Mouse (Mus musculus) cerebral cortex, adult 2 months (tissue): ENCODE results near the gene Pxt1.

Experiments used
- WGBS: fragments of 180-500 bp; shearing (Covaris S2); methylation state at CpG from one replicate; pipeline ENCODE4 v1.1.7; 2018; 5-methylcytosine and 5-hydroxymethylcytosine counted together

Gene Pxt1

DNA sequence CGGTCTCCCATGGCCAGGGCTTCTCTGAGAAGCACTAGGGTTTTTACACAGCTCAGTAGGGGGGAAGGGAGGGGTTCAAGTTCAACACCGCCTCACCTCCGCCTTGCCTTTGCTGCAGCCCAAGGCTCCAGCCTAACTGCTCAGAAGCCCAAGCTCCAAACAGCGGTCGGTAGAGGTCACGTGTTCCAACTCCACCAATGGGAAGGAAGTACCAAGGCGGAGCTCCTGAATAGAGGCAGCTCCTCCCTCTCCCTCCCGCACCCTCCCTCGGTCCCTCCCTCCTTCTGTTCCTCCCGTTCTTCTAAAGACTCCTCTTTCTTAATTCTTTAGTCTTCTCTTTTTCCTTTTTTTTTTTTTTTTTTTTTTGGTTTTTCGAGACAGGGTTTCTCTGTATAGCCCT is 1.5 kb downstream of the Pxt1 start:
- 78% methylated on average over 10 of the region's 11 CpGs for WGBS

GRCm38 (mm10) chr17:28940776-28941555 is 2.7 kb downstream of the Pxt1 start:
- 92% methylated on average over 25 of the region's 25 CpGs for WGBS

DNA sequence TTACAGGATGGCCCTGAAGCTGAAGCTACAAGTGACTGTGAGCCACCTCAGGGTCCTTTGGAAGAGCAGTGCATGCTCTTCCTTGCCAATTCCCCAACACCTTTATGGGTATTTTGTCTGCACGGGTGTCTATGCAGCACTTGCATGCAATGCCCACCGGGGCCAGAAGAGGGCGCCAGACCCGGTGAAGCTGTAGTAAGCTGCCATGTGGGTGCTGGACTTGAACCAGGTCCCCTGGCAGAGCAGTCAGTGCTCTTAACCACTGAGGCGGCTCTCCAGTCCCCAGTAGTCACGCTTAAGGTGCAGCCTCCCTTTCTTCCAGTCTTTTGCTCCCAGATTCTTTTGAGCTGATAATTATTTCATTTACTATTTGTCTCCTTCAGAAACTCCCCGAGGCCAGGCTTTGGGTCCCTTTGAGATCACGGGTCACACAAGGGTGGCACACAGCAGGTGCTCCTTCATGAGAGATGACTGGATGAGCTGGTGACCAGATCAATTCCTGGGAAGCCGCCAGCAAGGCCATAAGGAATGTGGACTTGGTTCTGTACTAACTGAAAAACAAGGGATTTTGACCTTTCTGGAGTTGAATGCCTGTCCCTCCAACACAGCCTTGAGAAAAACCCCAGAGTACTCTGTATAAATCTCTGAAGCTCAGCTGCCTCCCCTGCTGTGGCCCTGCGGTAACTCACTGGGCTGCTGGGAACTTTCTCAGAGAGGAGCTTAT is 6.9 kb downstream of the Pxt1 start:
- 79% methylated on average over 10 of the region's 10 CpGs for WGBS

DNA sequence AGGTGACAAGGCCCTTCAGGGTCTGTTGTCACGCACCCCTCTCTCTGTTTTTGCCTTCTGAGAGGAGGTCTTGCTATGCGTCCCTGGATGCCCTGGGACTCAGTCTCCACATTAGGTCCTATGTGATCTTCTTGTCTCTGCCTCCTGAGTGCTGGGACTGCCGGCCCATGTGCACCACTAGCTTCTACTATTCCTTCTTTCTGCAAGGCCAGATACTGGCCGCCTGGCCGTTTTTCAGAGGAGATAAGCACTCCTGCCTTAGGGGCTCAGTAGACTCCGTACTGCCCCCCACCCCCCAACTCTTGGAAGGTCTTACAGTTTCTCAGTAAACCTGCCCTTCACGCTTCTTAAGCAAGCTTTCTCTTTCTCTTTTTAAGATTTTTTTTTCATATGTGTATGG is 7.5 kb downstream of the Pxt1 start:
- WGBS, result 93% methylated on average over 7 of the region's 7 CpGs

- WGBS, result 75% methylated on average over 19 of the region's 19 CpGs
These were observed 9.3 kb downstream of the Pxt1 start for GRCm38 (mm10) chr17:28934120-28934916.

- 90% methylated on average over 4 of the region's 4 CpGs for WGBS
These were observed 11.4 kb downstream of the Pxt1 start for GRCm38 (mm10) chr17:28932274-28932673.

- WGBS, result 87% methylated on average over 18 of the region's 18 CpGs
These were observed 12.0 kb downstream of the Pxt1 start for GRCm38 (mm10) chr17:28931436-28932211.

DNA sequence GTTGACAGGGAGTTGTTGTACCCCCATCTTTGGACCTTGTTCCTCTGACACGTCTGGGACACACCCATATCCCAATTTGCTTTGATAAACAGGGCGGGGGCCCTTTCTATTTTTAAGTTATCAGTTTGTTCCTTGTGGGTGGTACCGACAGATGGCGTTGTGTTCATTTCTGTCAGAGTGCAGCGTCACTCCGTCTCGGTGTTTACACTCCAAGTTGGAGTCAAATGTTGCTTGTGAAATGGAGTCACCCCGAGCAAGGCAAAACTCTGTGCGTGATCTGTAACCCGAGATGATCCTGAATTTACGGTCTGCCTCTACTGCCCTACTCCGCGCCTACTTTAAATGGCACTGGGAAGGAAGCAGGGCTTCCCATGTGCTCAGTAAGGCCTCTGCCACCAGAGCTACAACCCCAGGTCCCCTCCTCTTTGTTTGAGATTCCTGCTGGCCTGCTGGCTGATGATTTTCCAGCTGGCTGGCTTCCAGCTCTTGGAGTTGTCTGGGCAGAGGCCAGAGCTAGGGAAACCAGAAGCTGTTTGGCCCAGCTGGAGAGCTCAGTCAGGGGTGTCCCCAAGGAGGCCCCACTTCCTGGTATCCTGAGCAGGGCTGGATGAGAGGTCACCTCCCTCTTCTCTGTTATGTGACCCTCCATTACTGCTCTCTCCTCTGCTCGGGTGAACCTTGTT is 13.1 kb downstream of the Pxt1 start:
- 25% methylated on average over 14 of the region's 14 CpGs for WGBS

DNA sequence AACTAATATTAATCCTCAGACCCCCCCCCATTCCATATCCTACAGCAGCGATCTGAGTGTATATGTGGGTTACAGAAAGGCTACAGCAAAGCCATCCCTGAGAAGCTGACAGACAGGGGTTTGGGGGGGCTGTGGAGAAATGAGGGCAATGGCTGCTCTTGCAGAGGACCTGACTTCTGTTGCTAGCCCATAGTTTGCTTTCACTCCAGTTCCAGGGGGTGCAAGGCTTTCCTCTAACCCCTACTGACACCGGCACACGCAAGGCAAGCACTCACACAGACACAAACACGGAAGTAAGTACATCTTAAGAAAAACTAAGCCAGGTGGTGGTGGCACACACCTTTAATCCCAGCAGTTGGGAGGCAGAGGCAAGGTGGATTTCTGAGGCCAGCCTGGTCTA is 14.3 kb downstream of the Pxt1 start:
- WGBS, result 98% methylated on average over 4 of the region's 4 CpGs

DNA sequence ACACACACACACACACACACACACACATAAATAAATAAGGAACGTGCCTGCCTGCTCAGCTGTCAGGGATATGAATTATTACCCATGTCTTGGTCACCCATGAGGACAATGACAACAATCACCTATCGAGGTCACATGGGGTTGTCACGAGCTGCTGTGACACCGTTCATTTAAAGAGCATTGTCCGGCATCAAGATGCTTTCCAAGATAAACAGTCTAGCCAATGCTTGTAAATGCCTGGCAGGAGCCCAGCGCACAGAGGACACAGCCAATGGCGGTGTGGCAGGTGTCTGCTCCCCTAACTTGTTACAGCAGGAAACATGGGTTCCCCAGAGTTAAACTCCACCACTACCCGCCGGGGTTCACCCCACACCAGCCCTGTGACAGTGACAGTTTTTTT is 15.6 kb downstream of the Pxt1 start:
- 76% methylated on average over 9 of the region's 9 CpGs for WGBS

DNA sequence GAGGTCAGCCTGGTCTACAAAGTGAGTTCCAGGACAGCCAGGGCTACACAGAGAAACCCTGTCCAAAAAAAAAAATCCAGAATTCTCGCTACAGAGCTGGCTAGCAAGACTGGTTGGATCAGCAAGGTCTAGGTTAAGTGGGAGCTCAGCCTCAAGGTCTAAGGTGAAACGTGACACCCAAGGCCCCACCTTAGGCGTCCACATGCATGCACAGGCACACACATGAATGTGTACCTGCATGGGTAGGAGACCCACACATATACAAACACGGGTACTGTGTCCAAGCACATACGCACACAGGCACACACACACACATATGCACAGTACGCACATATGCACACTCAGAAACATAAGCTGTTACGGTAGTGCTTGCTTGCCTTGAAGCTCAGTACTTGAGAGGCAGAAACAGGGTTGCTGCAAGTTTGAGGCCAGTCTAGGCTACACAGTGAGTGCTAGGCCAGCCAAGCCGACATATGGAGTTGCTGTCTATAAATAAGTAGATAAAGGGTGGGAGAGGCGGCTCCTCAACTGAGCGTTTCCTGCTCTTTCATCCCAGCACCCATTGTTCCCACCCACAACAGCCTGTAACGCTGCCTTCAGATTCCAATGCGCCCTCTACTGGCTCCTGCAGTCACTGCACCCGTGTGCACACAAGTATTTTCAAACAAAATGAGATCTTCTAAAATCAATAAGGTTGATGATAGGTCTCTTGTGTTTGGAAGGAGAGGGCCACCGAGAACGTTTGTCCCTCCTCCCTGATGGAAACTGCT is 16.6 kb downstream of the Pxt1 start:
- 45% methylated on average over 15 of the region's 15 CpGs for WGBS

GRCm38 (mm10) chr17:28926380-28926779 is 17.3 kb downstream of the Pxt1 start:
- WGBS, result 11% methylated on average over 13 of the region's 13 CpGs

DNA sequence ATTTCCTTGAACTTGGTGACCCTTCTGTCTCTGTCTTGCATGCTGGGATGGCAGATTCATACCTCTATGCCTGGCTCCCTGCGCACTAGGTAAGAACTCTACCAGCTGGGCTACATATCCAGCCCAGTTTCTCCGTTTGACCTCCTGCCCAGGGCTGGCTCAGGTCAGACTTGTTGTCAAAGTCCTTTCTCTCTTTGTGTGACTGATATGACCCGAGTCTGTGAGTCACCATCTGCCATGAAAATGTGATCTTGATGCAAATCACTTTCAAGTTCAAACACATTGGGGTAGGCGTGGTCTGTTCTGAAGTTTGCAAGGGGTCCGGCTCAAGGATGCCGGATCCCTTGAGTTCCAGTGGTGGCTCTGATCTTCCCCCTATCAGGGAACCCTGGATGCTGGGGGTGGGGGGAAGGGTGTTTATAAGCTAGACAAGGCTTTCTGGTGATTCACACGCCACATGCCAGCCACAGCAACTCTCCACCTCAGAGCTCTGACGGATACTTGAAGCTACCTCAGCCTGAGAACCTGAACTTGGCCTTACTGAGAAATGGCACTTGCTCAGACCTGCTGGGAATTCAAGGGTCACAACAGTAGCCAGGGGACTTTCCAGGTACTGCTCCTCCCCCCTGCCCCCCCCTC is 18.6 kb downstream of the Pxt1 start:
- WGBS, result 88% methylated on average over 8 of the region's 8 CpGs

- 73% methylated on average over 6 of the region's 6 CpGs for WGBS
These were observed 21.5 kb downstream of the Pxt1 start for GRCm38 (mm10) chr17:28922096-28922495.

- WGBS, result 89% methylated on average over 8 of the region's 8 CpGs
These were observed 22.6 kb downstream of the Pxt1 start for GRCm38 (mm10) chr17:28921086-28921485.

DNA sequence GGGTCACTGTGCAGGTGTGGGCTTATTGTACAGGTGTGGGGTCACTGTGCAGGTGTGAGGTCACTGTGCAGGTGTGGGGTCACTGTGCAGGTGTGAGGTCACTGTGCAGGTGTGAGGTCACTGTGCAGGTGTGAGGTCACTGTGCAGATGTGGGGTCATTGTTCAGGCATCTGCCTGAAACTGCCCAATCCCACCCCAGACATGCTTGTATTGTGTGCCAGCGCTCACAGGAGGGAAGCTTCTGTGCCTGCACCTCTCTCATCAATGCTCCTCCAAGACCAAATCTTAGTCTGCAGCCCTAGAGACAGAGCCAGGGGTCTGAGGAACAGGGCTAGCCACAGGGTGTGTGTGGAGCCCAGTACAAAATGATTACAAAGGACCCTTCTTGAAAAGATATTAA is 27.1 kb downstream of the Pxt1 start:
- 93% methylated on average over 1 of the region's 1 CpGs for WGBS

- WGBS, result 75% methylated on average over 12 of the region's 12 CpGs
These were observed 28.5 kb downstream of the Pxt1 start, which contains the start of gene 4930539E08Rik for GRCm38 (mm10) chr17:28915060-28915628. Gene 4930539E08Rik (minus strand): TSS chr17:28915324.

GRCm38 (mm10) chr17:28913940-28914339 is 29.7 kb downstream of the Pxt1 start:
- 86% methylated on average over 6 of the region's 6 CpGs for WGBS

GRCm38 (mm10) chr17:28913200-28913599 is 30.4 kb downstream of the Pxt1 start:
- WGBS, result 63% methylated on average over 5 of the region's 5 CpGs
